Mouse (Mus musculus) small intestine, adult 2 months (tissue): ENCODE measurements around the gene Plcd3.

ENCODE experiments used
- CTCF ChIP-seq: fragments of 200-500 bp; IDR thresholded peaks from 2 replicates; pipeline ENCODE4 v1.5.1; 2012; ENCODE audit warnings: low read depth, mild to moderate bottlenecking, control low read depth, inconsistent platforms, low read length, moderate library complexity, mixed read lengths; ENCODE audit not compliant: insufficient replicate concordance, insufficient read length; ENCODE audit errors: extremely low read depth
- POLR2A ChIP-seq: fragments of 200-500 bp; IDR thresholded peaks from 2 replicates; pipeline ENCODE4 v1.6.1; 2012; ENCODE audit warnings: low read depth, mild to moderate bottlenecking, control low read depth, inconsistent platforms, low read length, moderate library complexity

DNA sequence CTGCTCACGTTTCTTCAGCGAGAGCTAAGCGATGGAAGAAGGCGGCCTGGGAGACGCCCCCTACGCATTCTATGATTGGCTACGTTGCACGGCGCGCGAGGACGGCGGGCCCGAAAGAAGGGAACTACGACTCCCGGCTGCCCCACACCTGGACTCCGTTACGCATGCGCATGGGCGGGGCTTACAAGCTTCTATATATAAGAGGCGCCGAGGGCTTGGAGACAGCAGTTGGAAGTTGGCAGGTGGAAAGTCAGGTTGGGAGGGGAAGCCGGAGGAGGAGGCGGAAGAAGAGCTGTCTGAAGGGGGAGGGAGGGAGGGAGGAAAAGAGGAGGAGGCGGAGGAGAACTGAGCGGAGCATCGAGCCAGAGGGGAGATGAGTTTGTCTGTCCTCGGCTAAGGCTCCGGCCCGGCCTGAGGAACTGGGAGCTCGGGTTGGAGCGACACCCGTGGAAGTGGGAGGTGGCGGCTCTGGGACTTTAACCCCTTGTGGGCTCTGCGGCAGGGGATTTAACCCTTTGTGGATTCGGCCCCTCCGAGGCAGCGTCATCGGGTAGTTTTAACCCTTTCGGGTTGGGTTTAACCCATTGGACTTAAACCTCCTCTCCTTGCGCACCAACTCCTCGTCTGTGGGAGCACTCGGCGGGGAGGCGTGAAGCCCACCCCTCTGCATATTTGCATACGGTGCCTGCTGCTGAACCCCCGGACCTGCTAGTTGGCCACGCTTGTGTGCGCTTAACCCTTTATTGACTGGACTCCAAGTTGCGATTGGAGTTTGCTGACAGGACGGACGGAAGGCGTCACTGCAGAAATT lies 14.8 kb upstream of the Plcd3 start, which contains the start of gene Hexim1:
- TF ChIP-seq CTCF (no peak), POLR2A (peak; percentile 100)
